ENCODE assay signal across 12 mouse cellular contexts in the genomic region with DNA sequence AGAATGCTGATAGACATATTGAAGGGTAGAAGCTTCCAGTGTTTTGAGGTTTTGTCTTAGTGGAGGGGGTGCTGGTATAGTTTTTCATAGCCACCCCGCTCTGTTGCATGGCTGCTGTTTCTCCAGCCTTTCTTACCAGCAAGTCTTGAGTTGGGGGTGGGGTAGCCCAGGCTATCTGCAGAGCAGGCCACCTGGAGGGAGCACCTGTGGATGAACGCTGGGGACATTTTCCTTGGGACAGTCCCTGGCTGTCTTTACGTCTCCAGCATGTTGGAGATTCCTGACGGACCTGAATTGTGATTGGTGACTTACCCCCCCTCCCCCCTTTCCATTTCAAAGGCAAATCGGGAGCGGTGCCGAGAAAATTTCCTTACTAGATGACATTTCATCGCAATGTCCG. TPM values are rescaled to one million over a fixed set of nuclear protein-coding genes. Genes with fewer than 3 reads are reported as not detected.
DNase-seq lines count a peak whose midpoint lies in the region; ATAC-seq and TF ChIP-seq lines count a peak whose summit lies in the region.
"Had no signal": no experiment of that assay in that cellular context is flagged by ENCODE, and none has a peak within 500 bp of the region (broad histone marks: within the 10 kb centered on the region; RNA-seq: fewer than 3 reads in every experiment).

No protein-coding gene starts in this region.

- H3K4me1 ChIP-seq in intestine, postnatal 0 days (replicated peaks; ENCODE audit: control insufficient read depth, insufficient read depth, low read length), result no peaks in the 10 kb centered on the region
- peaks cover 30% of the 10 kb centered on the region for H3K4me1 ChIP-seq in intestine, embryonic 15.5 days (replicated peaks)
- H3K4me1 ChIP-seq in thymus, adult 2 months (replicated peaks; ENCODE audit: control insufficient read depth, insufficient read depth, low read length), result peaks cover 56% of the 10 kb centered on the region
- H3K4me1 ChIP-seq in hindbrain, embryonic 14.5 days (replicated peaks; ENCODE audit: control insufficient read depth, insufficient read depth, low read length), result peaks cover 42% of the 10 kb centered on the region
- peaks cover 13% of the 10 kb centered on the region for H3K4me1 ChIP-seq in liver, embryonic 11.5 days (replicated peaks; ENCODE audit: control insufficient read depth, insufficient read depth, low read length)

- H3K4me2 ChIP-seq in intestine, postnatal 0 days (replicated peaks; ENCODE audit: low read depth), result no peak overlapping the region
- no peak overlapping the region for H3K4me2 ChIP-seq in intestine, embryonic 15.5 days (replicated peaks)
- no peak overlapping the region for H3K4me2 ChIP-seq in hindbrain, embryonic 14.5 days (replicated peaks)
- no peak overlapping the region for H3K4me2 ChIP-seq in liver, embryonic 11.5 days
- H3K4me2 ChIP-seq: liver, embryonic 13.5 days; neural tube, embryonic 12.5 days had no signal

- no peak for DNase-seq in thymus, adult 2 months
- DNase-seq in thymus, postnatal 36 days, result no peak
- DNase-seq in hindbrain, embryonic 14.5 days (ENCODE audit: low spot score), result no peak
- DNase-seq in spleen, adult 18-20 months, result no peak
- no peak for DNase-seq in liver, embryonic 11.5 days (ENCODE audit: low spot score)
- DNase-seq: cerebellum, adult 11 months; liver, embryonic 13.5 days had no signal

- H3K27ac ChIP-seq in intestine, postnatal 0 days (ENCODE audit: low read depth, low read length), result 0 out of 2 replicates have a peak overlapping the region, but pooled peaks have one; percentile 35
- H3K27ac ChIP-seq in intestine, embryonic 15.5 days, result no peak overlapping the region
- peak overlapping the region; percentile 76 for H3K27ac ChIP-seq in thymus, adult 2 months (ENCODE audit: control insufficient read depth, insufficient read depth, low read length)
- peak overlapping the region; percentile 55 for H3K27ac ChIP-seq in hindbrain, embryonic 14.5 days
- H3K27ac ChIP-seq in liver, embryonic 11.5 days (ENCODE audit: low read depth, low read length), result no peak overlapping the region
- H3K27ac ChIP-seq: liver, embryonic 13.5 days; neural tube, embryonic 12.5 days had no signal

- H3K9ac ChIP-seq in intestine, postnatal 0 days (ENCODE audit: low read depth, low read length), result no peak overlapping the region
- no peak overlapping the region for H3K9ac ChIP-seq in intestine, embryonic 15.5 days
- H3K9ac ChIP-seq in hindbrain, embryonic 14.5 days, result no peak overlapping the region
- no peak overlapping the region for H3K9ac ChIP-seq in liver, embryonic 11.5 days (ENCODE audit: low read depth, low read length)
- H3K9ac ChIP-seq: liver, embryonic 13.5 days; neural tube, embryonic 12.5 days had no signal

- H3K36me3 ChIP-seq in intestine, postnatal 0 days (ENCODE audit: control insufficient read depth, insufficient read depth), result peaks cover 44% of the 10 kb centered on the region
- H3K36me3 ChIP-seq in intestine, embryonic 15.5 days, result peaks cover 16% of the 10 kb centered on the region
- peaks cover 22% of the 10 kb centered on the region for H3K36me3 ChIP-seq in thymus, adult 2 months (ENCODE audit: control insufficient read depth, insufficient read depth, low read length)
- peaks cover 38% of the 10 kb centered on the region for H3K36me3 ChIP-seq in hindbrain, embryonic 14.5 days (replicated peaks; ENCODE audit: control insufficient read depth, insufficient read depth)
- H3K36me3 ChIP-seq in liver, embryonic 11.5 days (ENCODE audit: control insufficient read depth, insufficient read depth, low read length), result peaks cover 27% of the 10 kb centered on the region

- no peaks in the 10 kb centered on the region for H3K9me3 ChIP-seq in intestine, postnatal 0 days (ENCODE audit: control insufficient read depth)
- no peaks in the 10 kb centered on the region for H3K9me3 ChIP-seq in intestine, embryonic 15.5 days
- H3K9me3 ChIP-seq in hindbrain, embryonic 14.5 days (ENCODE audit: control insufficient read depth, low read length), result no peaks in the 10 kb centered on the region
- H3K9me3 ChIP-seq in liver, embryonic 11.5 days (ENCODE audit: control insufficient read depth, low read length), result no peaks in the 10 kb centered on the region
- H3K9me3 ChIP-seq: heart, embryonic 10.5 days; liver, embryonic 13.5 days; megakaryocyte, embryonic 14.5 days; neural tube, embryonic 12.5 days had no signal

- no peak for TF ChIP-seq CTCF in intestine, postnatal 0 days (IDR thresholded peaks at IDR 0.05; ENCODE audit: low read depth)
- no peak for TF ChIP-seq CTCF in thymus, adult 2 months (IDR thresholded peaks at IDR 0.05; ENCODE audit: borderline replicate concordance, control insufficient read depth, extremely low read depth, insufficient read depth, low read length, poor library complexity)

- no peak overlapping the region for H3K4me3 ChIP-seq in intestine, postnatal 0 days (ENCODE audit: low read depth, low read length)
- no peak overlapping the region for H3K4me3 ChIP-seq in intestine, embryonic 15.5 days (replicated peaks)
- no peak overlapping the region for H3K4me3 ChIP-seq in thymus, adult 2 months (ENCODE audit: control insufficient read depth, insufficient read depth, low read length)
- H3K4me3 ChIP-seq in hindbrain, embryonic 14.5 days (replicated peaks; ENCODE audit: low read length), result no peak overlapping the region
- H3K4me3 ChIP-seq in liver, embryonic 11.5 days (ENCODE audit: low read depth, low read length), result no peak overlapping the region
- H3K4me3 ChIP-seq: heart, embryonic 10.5 days; liver, embryonic 13.5 days; neural tube, embryonic 12.5 days had no signal

- no peak for TF ChIP-seq POLR2A in thymus, adult 2 months (IDR thresholded peaks at IDR 0.05; ENCODE audit: control insufficient read depth, extremely low read depth, insufficient read depth, low read length, poor library complexity)

- no peaks in the 10 kb centered on the region for H3K27me3 ChIP-seq in intestine, postnatal 0 days (replicated peaks; ENCODE audit: control insufficient read depth, insufficient read depth, low read length)
- no peaks in the 10 kb centered on the region for H3K27me3 ChIP-seq in intestine, embryonic 15.5 days (replicated peaks)
- H3K27me3 ChIP-seq in thymus, adult 2 months (ENCODE audit: control insufficient read depth, insufficient read depth, low read length), result no peaks in the 10 kb centered on the region
- no peaks in the 10 kb centered on the region for H3K27me3 ChIP-seq in hindbrain, embryonic 14.5 days (ENCODE audit: control insufficient read depth, insufficient read depth, low read length)
- no peaks in the 10 kb centered on the region for H3K27me3 ChIP-seq in liver, embryonic 11.5 days (replicated peaks; ENCODE audit: control insufficient read depth, insufficient read depth, low read length)
- H3K27me3 ChIP-seq: liver, embryonic 13.5 days; megakaryocyte, embryonic 14.5 days; neural tube, embryonic 12.5 days had no signal

- no peak for ATAC-seq in intestine, postnatal 0 days
- ATAC-seq in intestine, embryonic 15.5 days, result no peak
- no peak for ATAC-seq in hindbrain, embryonic 14.5 days (ENCODE audit: low FRiP score)
- ATAC-seq in liver, embryonic 11.5 days (replicated peaks; ENCODE audit: low FRiP score), result no peak

- 77% methylated on average over 9 of the region's 9 CpGs for WGBS in intestine, postnatal 0 days
- WGBS in intestine, embryonic 15.5 days, result 78% methylated on average over 9 of the region's 9 CpGs
- 94% methylated on average over 9 of the region's 9 CpGs for WGBS in thymus, adult 2 months
- 69% methylated on average over 9 of the region's 9 CpGs for WGBS in hindbrain, embryonic 14.5 days
- WGBS in liver, embryonic 11.5 days, result 89% methylated on average over 9 of the region's 9 CpGs

RNA-seq across cellular contexts. Expression of gene Prrc2b, which starts 31.2 kb away (rescaled TPM):
- 17.7 and 18.9 TPM in 2 replicates for polyA plus RNA-seq in intestine, postnatal 0 days (2015; fragmentation: Nextera tagmentation; extraction: Ambion mirVana)
- polyA plus RNA-seq in intestine, embryonic 15.5 days (2015; fragmentation: Nextera tagmentation; extraction: Ambion mirVana), result 32.5 and 36.1 TPM in 2 replicates
- polyA plus RNA-seq in thymus, adult 2 months (2012; rRNA removed), result 104 and 134 TPM in 2 replicates
- 105 and 119 TPM in 2 replicates for polyA plus RNA-seq in hindbrain, embryonic 14.5 days (2014; fragmentation: Nextera tagmentation; extraction: Ambion mirVana)
- 37.8 and 48.1 TPM in 2 replicates for polyA plus RNA-seq in liver, embryonic 11.5 days (2014; fragmentation: Nextera tagmentation; extraction: Ambion mirVana)

RNA-seq across cellular contexts. Expression of gene Pomt1, which starts 54.3 kb away (rescaled TPM):
- polyA plus RNA-seq in intestine, postnatal 0 days (2015; fragmentation: Nextera tagmentation; extraction: Ambion mirVana), result 9.2 and 10.7 TPM in 2 replicates
- 26.0 and 26.8 TPM in 2 replicates for polyA plus RNA-seq in intestine, embryonic 15.5 days (2015; fragmentation: Nextera tagmentation; extraction: Ambion mirVana)
- polyA plus RNA-seq in thymus, adult 2 months (2012; rRNA removed), result 36.4 and 42.1 TPM in 2 replicates
- polyA plus RNA-seq in hindbrain, embryonic 14.5 days (2014; fragmentation: Nextera tagmentation; extraction: Ambion mirVana), result 26.5 and 30.8 TPM in 2 replicates
- 35.7 and 37.1 TPM in 2 replicates for polyA plus RNA-seq in liver, embryonic 11.5 days (2014; fragmentation: Nextera tagmentation; extraction: Ambion mirVana)

Comparison
In these comparisons a context has a peak if more than half of its experiments do, and no peak if none do; other contexts are left out.
1. H3K27ac ChIP-seq: peak in intestine, postnatal 0 days (single experiment), thymus, adult 2 months (single experiment) and hindbrain, embryonic 14.5 days (single experiment); none in intestine, embryonic 15.5 days (single experiment) and liver, embryonic 11.5 days (single experiment).